Mouse (Mus musculus) macrophage (primary cell): ENCODE measurements around the gene Col6a2. TPM values are rescaled to one million over a fixed set of nuclear protein-coding genes. Genes with fewer than 3 reads are reported as not detected.

Source experiments
- H3K27ac ChIP-seq: fragments of 350-480 bp; formaldehyde crosslinking; 2 replicates; pipeline ENCODE4 v1.9.0; 2021
- H3K36me3 ChIP-seq: fragments of 350-480 bp; formaldehyde crosslinking; 2 replicates; pipeline ENCODE4 v1.9.0; 2021; ENCODE audit errors: inconsistent target
- H3K4me3 ChIP-seq: fragments of 350-480 bp; formaldehyde crosslinking; 2 replicates; pipeline ENCODE4 v1.9.0; 2021; ENCODE audit errors: inconsistent target
- H3K79me2 ChIP-seq: fragments of 350-480 bp; formaldehyde crosslinking; 2 replicates; pipeline ENCODE4 v1.9.0; 2021; ENCODE audit errors: inconsistent target
- WGBS: methylation state at CpG from one replicate; pipeline ENCODE4 v1.1.7; 2026; ENCODE audit warnings: inconsistent platforms; ENCODE audit not compliant: missing documents; 5-methylcytosine and 5-hydroxymethylcytosine counted together
- polyA plus RNA-seq: library from polyadenylated mRNA; stranded (reverse); fragments of 250-400 nt; gene quantifications from 3 replicates; pipeline ENCODE4 v1.2.4, GENCODE M21; 2018; ENCODE audit warnings: inconsistent platforms

The Col6a2 gene
- polyA plus RNA-seq, 1 experiment from 2014 or later: 0.03 TPM

- 92% methylated on average over 8 of the region's 8 CpGs for WGBS
- no peak overlapping the region for H3K27ac ChIP-seq
- H3K79me2 ChIP-seq: no peaks in the 10 kb centered on the region
- H3K4me3 ChIP-seq: no peak overlapping the region
- peaks cover 73% of the 10 kb centered on the region for H3K36me3 ChIP-seq
Observed at GRCm38 (mm10) chr10:76546566-76546965, 76.9 kb downstream of the Col6a2 start.

Other genes with a start within 250 kb of the Col6a2 start
- not detected in 3 replicates for gene AC141477.1, start 183.2 kb downstream of the Col6a2 start, polyA plus RNA-seq
- 10.3 to 17.2 TPM (median 12.7 TPM) in 3 replicates for gene Pcnt, start 180.8 kb downstream of the Col6a2 start, polyA plus RNA-seq
- not detected in 3 replicates for gene 2610028H24Rik, start 174.5 kb downstream of the Col6a2 start, polyA plus RNA-seq
- 13.6 to 21.6 TPM (median 19.6 TPM) in 3 replicates for gene Mcm3ap, start 154.7 kb downstream of the Col6a2 start, polyA plus RNA-seq
- 1.3 to 2.1 TPM (median 1.9 TPM) in 3 replicates for gene Ybey, start 154.5 kb downstream of the Col6a2 start, polyA plus RNA-seq
- 3.1 to 13.5 TPM (median 11.0 TPM) in 3 replicates for gene Lss, start 92.0 kb downstream of the Col6a2 start, polyA plus RNA-seq
- gene Spatc1l, start 61.4 kb downstream of the Col6a2 start, polyA plus RNA-seq: not detected in 3 replicates
- not detected in 3 replicates for gene Ftcd, start 48.0 kb downstream of the Col6a2 start, polyA plus RNA-seq
- gene Col6a1, start 102.5 kb upstream of the Col6a2 start, polyA plus RNA-seq: 0.04 to 0.11 TPM in 2 of 3 replicates, not detected in the other